ENCODE assay signal across 13 mouse cellular contexts in genomic region chr12:108694223-108694622, GRCm38 (mm10). TPM values are rescaled to one million over a fixed set of nuclear protein-coding genes. Genes with fewer than 3 reads are reported as not detected.
"Had no signal": no experiment of that assay in that cellular context is flagged by ENCODE, and none has a peak within 500 bp of the region (broad histone marks: within the 10 kb centered on the region; RNA-seq: fewer than 3 reads in every experiment).

No protein-coding gene starts in this region.

- H3K27me3 ChIP-seq: liver, embryonic 13.5 days; lung, embryonic 15.5 days; midbrain, embryonic 12.5 days; neural tube, embryonic 13.5 days had no signal

- H3K27ac ChIP-seq: left cerebral cortex, adult 2 months; limb, embryonic 10.5 days; liver, embryonic 13.5 days; lung, embryonic 15.5 days; midbrain, embryonic 12.5 days; neural tube, embryonic 13.5 days had no signal

- H3K4me1 ChIP-seq: liver, embryonic 13.5 days; lung, embryonic 15.5 days; midbrain, embryonic 12.5 days; neural tube, embryonic 13.5 days had no signal

- H3K9ac ChIP-seq: liver, embryonic 13.5 days; liver, postnatal 0 days; lung, embryonic 15.5 days; midbrain, embryonic 12.5 days; neural tube, embryonic 13.5 days had no signal

- H3K36me3 ChIP-seq: liver, embryonic 13.5 days; lung, embryonic 15.5 days; midbrain, embryonic 12.5 days had no signal

- H3K4me3 ChIP-seq: left cerebral cortex, adult 2 months; limb, embryonic 10.5 days; liver, embryonic 13.5 days; lung, embryonic 15.5 days; midbrain, embryonic 12.5 days; neural tube, embryonic 13.5 days had no signal

- ATAC-seq: hindbrain, postnatal 0 days; liver, postnatal 0 days had no signal

- DNase-seq: liver, embryonic 13.5 days; liver, postnatal 0 days; lung, postnatal 14 days; retina, postnatal 1 day; thymus, adult 2 months; thymus, postnatal 25 days had no signal

- H3K9me3 ChIP-seq: limb, embryonic 10.5 days; liver, embryonic 13.5 days; lung, embryonic 15.5 days; midbrain, embryonic 12.5 days; neural tube, embryonic 13.5 days had no signal

- H3K4me2 ChIP-seq: liver, embryonic 13.5 days; lung, embryonic 15.5 days; midbrain, embryonic 12.5 days; neural tube, embryonic 13.5 days had no signal

RNA-seq across cellular contexts. Expression of gene Degs2, which starts 7.9 kb away (rescaled TPM):
- total RNA-seq: megakaryocyte-erythroid progenitor cell, adult 5-6 weeks had no signal
